Mouse (Mus musculus) kidney, postnatal 0 days (tissue): Measurements from ENCODE around the gene Map3k7. TPM values are rescaled to one million over a fixed set of nuclear protein-coding genes. Genes with fewer than 3 reads are reported as not detected.

Experiments used
- ATAC-seq: fragments of 200-750 bp; cut with Nextera tagmentation; replicated peaks from 2 replicates; pipeline ENCODE4 v1.8.0; 2017; ENCODE audit warnings: low read depth, moderate number of reproducible peaks, moderate TSS enrichment, moderate library complexity; ENCODE audit not compliant: low FRiP score
- DNase-seq: peaks from one replicate; pipeline ENCODE4 v3.0.0-alpha.2; 2016; ENCODE audit warnings: low spot score
- H3K27ac ChIP-seq: fragments of 300-500 bp; sonication (generic); 2 replicates; pipeline ENCODE4 v1.5.1; 2014; ENCODE audit warnings: mild to moderate bottlenecking
- H3K27me3 ChIP-seq: fragments of 300-500 bp; sonication (generic); 2 replicates; pipeline ENCODE4 v1.6.1; 2014; ENCODE audit warnings: low read length, mixed read lengths; ENCODE audit not compliant: insufficient read depth
- H3K36me3 ChIP-seq: fragments of 300-500 bp; sonication (generic); 2 replicates; pipeline ENCODE4 v1.6.1; 2014; ENCODE audit warnings: low read length, mixed read lengths; ENCODE audit not compliant: insufficient read depth
- H3K4me1 ChIP-seq: fragments of 300-500 bp; sonication (generic); replicated peaks from 2 replicates; pipeline ENCODE4 v1.6.1; 2014; ENCODE audit warnings: antibody characterized with exemption, low read length, mixed read lengths; ENCODE audit not compliant: insufficient read depth
- H3K4me2 ChIP-seq: fragments of 300-500 bp; sonication (generic); 2 replicates; pipeline ENCODE4 v1.6.1; 2014; ENCODE audit warnings: mild to moderate bottlenecking, low read length, moderate library complexity, mixed read lengths
- H3K4me3 ChIP-seq: fragments of 300-500 bp; sonication (generic); replicated peaks from 2 replicates; pipeline ENCODE4 v1.5.1; 2014; ENCODE audit warnings: low read depth, low read length
- H3K9ac ChIP-seq: fragments of 300-500 bp; sonication (generic); 2 replicates; pipeline ENCODE4 v1.6.1; 2014; ENCODE audit warnings: low read depth, low read length
- H3K9me3 ChIP-seq: fragments of 300-500 bp; sonication (generic); replicated peaks from 2 replicates; pipeline ENCODE4 v1.6.1; 2016; ENCODE audit warnings: low read length, inconsistent platforms, mixed read lengths
- CTCF ChIP-seq: IDR thresholded peaks from 2 replicates; pipeline ENCODE4 v1.5.1; 2016; ENCODE audit warnings: antibody characterized with exemption, low read depth, mild to moderate bottlenecking, moderate library complexity
- WGBS: fragments of 180-500 bp; shearing (Covaris S2); extraction: QIAGEN DNeasy Blood & Tissue Kit; methylation state at CpG from one replicate; pipeline ENCODE4 v1.1.7; 2014; 5-methylcytosine and 5-hydroxymethylcytosine counted together
- polyA plus RNA-seq: library from polyadenylated mRNA; unstranded; fragments of >200 nt; fragmentation: Nextera tagmentation; extraction: Ambion mirVana; gene quantifications from 2 replicates; pipeline ENCODE4 v1.2.1, GENCODE M21; 2015

The Map3k7 gene
- polyA plus RNA-seq, 1 experiment from 2014 or later, result 21.8 TPM

- 56% methylated on average over 3 of the region's 3 CpGs for WGBS
- TF ChIP-seq CTCF, result no peak
- no peak overlapping the region for H3K4me2 ChIP-seq
- H3K4me1 ChIP-seq, result no peaks in the 10 kb centered on the region
- H3K9ac ChIP-seq, result no peak overlapping the region
- H3K9me3 ChIP-seq, result no peaks in the 10 kb centered on the region
- no peak overlapping the region for H3K27ac ChIP-seq
- ATAC-seq (no peak), DNase-seq (peak; percentile 8)
- H3K27me3 ChIP-seq, result no peaks in the 10 kb centered on the region
- no peak overlapping the region for H3K4me3 ChIP-seq
- peaks cover 9% of the 10 kb centered on the region for H3K36me3 ChIP-seq
Observed at GRCm38 (mm10) chr4:31975260-31975950, 11.5 kb downstream of the Map3k7 start.

DNA sequence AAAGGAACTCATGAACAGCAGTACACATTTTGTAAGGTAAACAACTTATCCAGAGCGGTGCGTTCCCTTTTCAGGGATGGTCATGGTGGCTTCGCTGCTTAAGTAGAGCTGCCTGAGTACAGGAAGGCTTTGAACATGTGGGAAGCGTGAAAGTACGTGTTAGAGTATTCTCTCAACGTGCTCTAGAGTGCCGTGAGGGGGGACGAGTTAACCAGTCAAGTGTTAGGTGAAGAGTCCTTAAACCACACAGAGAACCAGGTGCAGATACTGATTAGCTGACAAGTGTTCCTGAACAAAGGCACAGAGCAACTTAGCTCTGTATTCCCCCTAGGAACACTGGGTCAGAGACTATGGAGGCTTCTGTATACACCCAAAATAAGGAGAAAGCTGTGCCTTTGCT is 18.0 kb downstream of the Map3k7 start:
- DNase-seq (no peak), ATAC-seq (no peak)
- Histone ChIP-seq H3K27me3 (no peaks in the 10 kb centered on the region), H3K27ac (no peak overlapping the region), H3K36me3 (peaks cover 22% of the 10 kb centered on the region), H3K4me1 (no peaks in the 10 kb centered on the region), H3K4me2 (no peak overlapping the region), H3K4me3 (no peak overlapping the region), H3K9me3 (no peaks in the 10 kb centered on the region), H3K9ac (no peak overlapping the region)
- TF ChIP-seq CTCF, result no peak
- WGBS, result 93% methylated on average over 8 of the region's 8 CpGs

DNA sequence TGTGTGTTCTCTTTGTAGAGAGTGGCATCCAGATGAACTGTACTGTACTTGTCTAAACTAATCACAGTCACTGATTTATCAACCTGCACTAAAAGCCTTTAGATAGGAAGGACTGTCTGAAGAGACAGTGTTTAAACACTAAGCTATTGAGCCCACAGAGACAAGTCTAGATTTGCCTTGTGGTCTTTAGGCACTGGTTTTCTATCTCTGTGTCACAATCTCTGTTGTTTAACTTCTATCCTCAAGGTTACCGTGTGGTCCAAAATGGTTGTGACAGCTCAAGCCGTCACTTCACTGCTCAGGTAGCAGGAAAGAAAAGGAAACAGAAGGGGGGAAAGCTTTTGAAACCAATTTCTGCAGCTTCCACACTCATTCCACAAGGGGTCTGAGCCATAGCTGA is 29.5 kb downstream of the Map3k7 start:
- Histone ChIP-seq H3K36me3 (peaks cover 44% of the 10 kb centered on the region), H3K9ac (no peak overlapping the region), H3K27ac (no peak overlapping the region), H3K4me2 (no peak overlapping the region), H3K4me3 (no peak overlapping the region), H3K27me3 (no peaks in the 10 kb centered on the region), H3K9me3 (no peaks in the 10 kb centered on the region), H3K4me1 (no peaks in the 10 kb centered on the region)
- ATAC-seq, result no peak
- 79% methylated on average over 2 of the region's 2 CpGs for WGBS
- DNase-seq, result no peak
- no peak for TF ChIP-seq CTCF

GRCm38 (mm10) chr4:31993865-31994264 is 30.0 kb downstream of the Map3k7 start:
- Histone ChIP-seq H3K4me3 (no peak overlapping the region), H3K36me3 (peaks cover 39% of the 10 kb centered on the region), H3K4me2 (no peak overlapping the region), H3K9me3 (no peaks in the 10 kb centered on the region), H3K27ac (no peak overlapping the region), H3K9ac (no peak overlapping the region), H3K27me3 (no peaks in the 10 kb centered on the region), H3K4me1 (no peaks in the 10 kb centered on the region)
- 47% methylated on average over 1 of the region's 1 CpGs for WGBS
- no peak for TF ChIP-seq CTCF
- ATAC-seq, result no peak
- DNase-seq, result no peak

- no peaks in the 10 kb centered on the region for H3K9me3 ChIP-seq
- DNase-seq, result no peak
- 64% methylated on average over 3 of the region's 3 CpGs for WGBS
- ATAC-seq, result no peak
- no peak overlapping the region for H3K4me3 ChIP-seq
- no peaks in the 10 kb centered on the region for H3K4me1 ChIP-seq
- no peak for TF ChIP-seq CTCF
- no peak overlapping the region for H3K27ac ChIP-seq
- H3K36me3 ChIP-seq, result peaks cover 21% of the 10 kb centered on the region
- no peak overlapping the region for H3K4me2 ChIP-seq
- H3K27me3 ChIP-seq, result no peaks in the 10 kb centered on the region
- H3K9ac ChIP-seq, result no peak overlapping the region
Observed at GRCm38 (mm10) chr4:32001498-32001897, 37.6 kb downstream of the Map3k7 start.

- no peak for ATAC-seq
- H3K36me3 ChIP-seq, result peaks cover 24% of the 10 kb centered on the region; the same call in 1 of the 2 replicates
- 89% methylated on average over 6 of the region's 6 CpGs for WGBS
Observed at GRCm38 (mm10) chr4:32004773-32005591, 41.1 kb downstream of the Map3k7 start.

More at GRCm38 (mm10) chr4:32004773-32005591, 41.1 kb downstream of the Map3k7 start:
- Histone ChIP-seq H3K4me2 (no peak overlapping the region), H3K4me1 (no peaks in the 10 kb centered on the region; the same call in 1 of the 2 replicates), H3K9ac (no peak overlapping the region), H3K27ac (no peak overlapping the region), H3K4me3 (no peak overlapping the region), H3K9me3 (no peaks in the 10 kb centered on the region), H3K27me3 (no peaks in the 10 kb centered on the region)
- no peak for TF ChIP-seq CTCF
- DNase-seq, result no peak
